Mouse (Mus musculus): ENCODE data around the gene Zfp956.
"Not testable (repeated sequence)": the region's sequence is repeated elsewhere in the genome, so short reads cannot be mapped to it uniquely, and the experiment has no call there.

The Zfp956 gene

GRCm38 (mm10) chr6:47953191-47953726 lies at the start of gene Zfp956:
TSS of gene Zfp956 (plus strand) at chr6:47953390.
- DNase-seq = peak; percentile 97

- no peak for DNase-seq
These were observed 49.6 kb upstream of the Zfp956 start for GRCm38 (mm10) chr6:47903587-47903986.

GRCm38 (mm10) chr6:47904361-47904760 lies 48.8 kb upstream of the Zfp956 start:
- no peak for DNase-seq

DNA sequence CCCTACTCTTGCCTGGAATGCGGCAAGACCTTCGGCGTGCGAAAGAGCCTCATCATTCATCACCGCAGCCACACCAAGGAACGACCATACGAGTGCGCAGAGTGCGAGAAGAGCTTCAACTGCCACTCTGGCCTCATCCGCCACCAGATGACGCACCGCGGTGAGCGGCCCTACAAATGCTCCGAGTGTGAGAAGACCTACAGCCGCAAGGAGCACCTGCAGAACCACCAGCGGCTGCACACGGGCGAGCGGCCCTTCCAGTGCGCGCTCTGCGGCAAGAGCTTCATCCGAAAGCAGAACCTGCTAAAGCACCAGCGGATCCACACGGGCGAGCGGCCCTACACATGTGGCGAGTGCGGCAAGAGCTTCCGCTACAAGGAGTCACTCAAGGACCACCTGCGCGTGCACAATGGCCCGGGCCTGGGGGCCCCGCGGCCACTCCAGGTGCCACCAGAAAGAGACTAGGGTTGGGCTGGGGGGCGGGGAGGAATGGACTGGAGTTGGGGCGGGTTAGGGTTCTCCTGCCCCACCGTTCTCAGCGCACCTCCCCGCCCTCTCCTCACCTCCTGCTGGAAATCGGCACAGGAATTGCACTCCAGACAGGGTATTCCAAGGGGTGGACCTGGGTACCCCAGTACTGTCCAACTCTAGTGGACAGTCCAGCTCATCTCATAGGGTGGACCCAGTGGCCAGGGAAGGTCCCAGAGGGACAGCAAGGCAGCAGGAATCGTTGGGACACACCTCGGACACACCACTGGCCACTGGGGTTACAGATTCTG lies 48.1 kb upstream of the Zfp956 start:
- no peak for DNase-seq

GRCm38 (mm10) chr6:47906326-47906725 lies 46.9 kb upstream of the Zfp956 start:
- no peak for DNase-seq

- DNase-seq = no peak
These were observed 44.2 kb upstream of the Zfp956 start for GRCm38 (mm10) chr6:47909007-47909406.

DNA sequence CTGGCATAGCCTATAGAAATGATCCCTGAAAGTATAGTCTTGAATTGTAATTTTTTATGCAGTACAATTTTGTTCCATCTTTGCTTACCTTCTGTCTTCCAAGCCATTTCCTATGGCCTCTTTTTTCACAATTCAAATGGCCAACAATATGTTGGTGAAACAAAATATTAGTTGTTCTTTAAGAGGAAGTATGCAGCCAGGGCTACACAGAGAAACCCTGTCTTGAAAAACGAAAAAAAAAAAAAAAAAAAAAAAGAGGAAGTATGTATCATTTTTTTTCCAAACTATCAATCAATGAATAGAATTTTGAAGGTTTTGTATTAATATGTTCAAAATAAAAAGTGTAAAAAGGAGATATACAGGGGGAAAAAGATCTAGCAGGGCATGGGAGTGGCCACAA lies 41.5 kb upstream of the Zfp956 start:
- DNase-seq = no peak

DNA sequence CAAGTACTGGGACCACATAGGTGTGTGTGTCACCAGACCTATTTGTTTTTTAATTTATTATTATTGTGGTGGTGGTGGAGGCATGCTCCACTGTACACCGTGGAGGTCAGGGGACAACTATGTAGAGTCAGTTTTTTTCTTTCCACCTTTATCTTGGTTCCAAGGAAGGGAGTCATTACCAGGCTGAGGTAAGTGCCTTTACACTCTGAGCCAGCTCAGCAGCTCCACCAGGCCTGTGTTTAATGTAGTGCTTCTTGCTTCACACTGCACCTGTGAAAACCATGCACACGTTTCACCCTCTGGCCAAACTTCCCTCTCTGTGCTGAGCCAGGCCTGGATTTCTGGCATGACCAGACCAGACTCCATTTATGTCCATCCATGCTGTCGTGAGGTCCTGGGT lies 40.2 kb upstream of the Zfp956 start:
- no peak for DNase-seq

DNA sequence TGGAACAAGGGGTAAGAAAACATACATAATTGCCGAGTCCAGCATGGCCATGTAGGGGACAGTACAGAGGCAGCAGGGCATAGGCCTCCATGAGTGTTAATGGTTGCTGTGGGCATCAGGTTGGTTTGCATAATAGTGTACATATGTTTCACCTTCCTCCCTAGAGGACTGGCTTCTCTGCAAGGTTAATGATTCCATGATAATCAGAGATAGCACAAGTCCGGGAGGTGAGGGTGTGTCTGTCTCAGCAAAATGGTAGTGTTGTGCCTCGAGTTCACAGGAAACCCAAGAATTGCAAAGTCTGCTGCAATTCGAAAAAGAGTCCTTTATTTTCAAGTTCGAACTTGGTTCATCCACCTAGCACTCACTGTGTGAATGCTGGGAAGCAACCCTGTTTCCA lies 36.1 kb upstream of the Zfp956 start:
- DNase-seq = no peak

DNA sequence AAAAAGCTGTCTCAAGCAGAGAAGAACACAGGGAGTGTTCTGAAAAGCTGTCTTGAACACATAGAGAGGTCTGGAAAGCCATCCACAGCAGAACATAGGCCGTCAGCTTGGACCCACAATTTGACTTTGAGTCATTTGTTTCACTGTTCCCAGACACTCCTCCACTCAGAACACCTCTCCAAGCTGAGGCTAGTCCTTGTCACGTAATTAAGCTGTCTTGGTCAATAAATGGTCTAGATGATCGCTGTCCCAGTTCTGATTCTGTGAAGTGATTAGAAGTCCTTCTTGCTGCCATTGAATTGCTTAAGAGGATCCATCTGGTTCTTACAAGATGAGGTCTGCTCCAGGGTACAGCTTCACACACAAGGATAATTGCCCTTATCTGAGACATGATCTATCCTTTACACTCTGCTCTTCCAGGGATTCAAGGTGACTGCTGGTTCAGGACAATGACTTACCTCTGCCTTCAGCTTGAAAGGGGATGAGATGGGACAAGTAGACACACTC lies 34.4 kb upstream of the Zfp956 start:
- DNase-seq = no peak

DNA sequence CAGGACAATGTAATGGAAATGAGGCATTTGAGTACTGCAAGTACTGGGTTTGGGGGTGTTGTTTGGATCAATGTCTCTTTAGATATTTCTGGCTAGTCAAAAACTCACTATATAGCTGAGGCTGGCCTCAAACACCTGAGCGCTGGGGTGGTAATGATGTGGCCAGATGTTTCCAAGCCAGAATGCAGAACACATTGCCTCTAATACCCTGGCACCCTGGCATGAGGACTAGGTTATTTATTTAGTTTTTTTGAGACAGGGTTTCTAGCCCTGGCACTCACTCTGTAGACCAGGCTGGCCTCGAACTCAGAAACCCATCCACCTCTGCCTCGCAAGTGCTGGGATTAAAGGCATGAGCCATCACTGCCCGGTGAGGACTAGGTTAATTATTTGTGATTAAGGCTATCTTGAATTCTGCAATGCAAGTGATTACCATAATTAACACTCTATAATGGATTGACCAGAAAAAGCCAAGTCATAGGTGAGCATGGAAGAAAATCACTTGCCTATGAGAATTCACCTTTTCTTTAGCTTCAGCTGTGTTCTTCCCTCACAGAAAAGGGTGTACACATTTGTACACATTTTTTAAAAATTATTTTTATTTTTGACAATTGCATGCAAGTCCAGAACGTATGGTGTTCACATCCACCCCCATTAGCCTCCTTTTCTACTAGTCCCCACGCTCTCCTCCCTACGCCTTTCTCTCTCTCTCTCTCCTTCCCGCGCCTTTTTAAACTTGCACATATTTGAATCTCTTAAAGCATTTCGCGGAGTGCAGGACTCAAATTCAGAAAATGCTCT lies 33.3 kb upstream of the Zfp956 start:
- no peak for DNase-seq

GRCm38 (mm10) chr6:47920447-47921340 lies 32.5 kb upstream of the Zfp956 start, which contains the start of gene Zfp212:
TSS of gene Zfp212 (plus strand) at chr6:47920476.
- DNase-seq = peak; percentile 90

- DNase-seq = no peak
These were observed 10.7 kb upstream of the Zfp956 start for GRCm38 (mm10) chr6:47942461-47942860.

DNA sequence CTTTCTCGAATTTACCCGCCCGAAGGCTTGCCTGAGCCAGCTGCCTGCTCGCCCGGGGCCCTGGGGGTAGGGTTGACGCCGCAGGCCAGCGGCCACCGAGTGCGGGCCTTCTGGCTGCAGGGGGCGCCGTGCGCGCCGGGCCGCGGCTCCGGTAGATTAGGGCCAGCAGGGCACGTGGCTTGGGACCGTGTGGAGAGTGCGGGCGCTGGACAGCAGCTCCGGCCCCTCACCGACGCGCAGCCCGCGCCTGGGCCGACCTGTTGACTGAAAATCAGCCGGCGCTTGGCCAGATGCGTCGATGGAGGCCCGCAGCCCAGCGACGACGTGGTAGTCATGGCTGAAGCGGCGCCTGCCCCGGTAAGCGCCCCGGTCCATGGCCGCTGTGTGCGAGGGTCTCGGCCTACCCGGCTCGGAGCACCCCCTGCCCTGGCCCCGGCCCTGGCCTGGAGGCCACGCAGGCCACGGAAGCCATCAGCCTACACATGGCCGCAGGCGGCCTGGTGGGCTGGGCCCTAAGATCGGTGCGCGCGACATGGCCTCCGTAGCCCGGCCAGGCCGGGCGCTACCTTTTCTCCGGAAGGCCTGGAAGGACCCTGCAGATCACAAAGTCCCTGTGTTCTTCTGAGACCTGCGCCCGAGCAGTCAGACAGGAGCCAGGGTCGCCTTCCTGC lies 10.0 kb upstream of the Zfp956 start:
- DNase-seq = peak; percentile 80

GRCm38 (mm10) chr6:47943721-47944120 lies 9.5 kb upstream of the Zfp956 start:
- DNase-seq = no peak

DNA sequence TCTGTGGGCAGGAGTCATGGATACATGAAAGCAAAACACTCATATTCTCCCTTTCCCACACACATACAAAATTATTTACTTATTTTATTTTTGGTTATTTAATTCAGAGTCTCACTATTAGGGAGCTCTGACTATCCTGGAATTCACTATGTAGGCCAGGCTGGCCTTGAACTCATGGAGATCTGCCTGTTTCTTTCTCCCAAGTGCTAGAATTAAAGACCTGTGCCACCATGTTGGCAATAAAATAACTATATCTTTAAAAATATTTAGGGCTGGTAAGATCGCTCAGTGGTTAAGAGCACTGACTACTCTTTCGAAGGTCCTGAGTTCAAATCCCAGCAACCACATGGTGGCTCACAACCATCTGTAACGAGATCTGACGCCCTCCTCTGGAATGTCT lies 5.8 kb upstream of the Zfp956 start:
- DNase-seq = no peak

DNA sequence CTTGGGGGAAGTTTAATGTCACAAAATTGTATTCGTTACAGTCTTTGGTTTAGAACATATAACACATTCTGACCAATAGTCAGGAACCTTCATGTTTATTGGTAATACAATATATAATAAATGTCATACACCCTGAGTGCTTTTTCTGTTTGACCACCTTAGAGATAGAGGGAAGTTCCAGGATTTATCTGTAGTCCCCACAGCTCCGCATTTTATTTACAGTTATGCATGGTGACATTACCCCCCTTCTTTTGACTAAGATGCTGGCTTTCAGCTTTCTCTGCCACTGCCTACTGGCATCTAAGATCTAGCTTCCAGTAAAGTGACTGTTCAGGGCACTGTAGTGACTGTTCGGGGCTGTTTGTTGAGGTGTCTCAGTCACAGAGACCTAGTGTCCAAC lies 1.2 kb downstream of the Zfp956 start:
- no peak for DNase-seq

GRCm38 (mm10) chr6:47957816-47958215 lies 4.6 kb downstream of the Zfp956 start:
- no peak for DNase-seq

DNA sequence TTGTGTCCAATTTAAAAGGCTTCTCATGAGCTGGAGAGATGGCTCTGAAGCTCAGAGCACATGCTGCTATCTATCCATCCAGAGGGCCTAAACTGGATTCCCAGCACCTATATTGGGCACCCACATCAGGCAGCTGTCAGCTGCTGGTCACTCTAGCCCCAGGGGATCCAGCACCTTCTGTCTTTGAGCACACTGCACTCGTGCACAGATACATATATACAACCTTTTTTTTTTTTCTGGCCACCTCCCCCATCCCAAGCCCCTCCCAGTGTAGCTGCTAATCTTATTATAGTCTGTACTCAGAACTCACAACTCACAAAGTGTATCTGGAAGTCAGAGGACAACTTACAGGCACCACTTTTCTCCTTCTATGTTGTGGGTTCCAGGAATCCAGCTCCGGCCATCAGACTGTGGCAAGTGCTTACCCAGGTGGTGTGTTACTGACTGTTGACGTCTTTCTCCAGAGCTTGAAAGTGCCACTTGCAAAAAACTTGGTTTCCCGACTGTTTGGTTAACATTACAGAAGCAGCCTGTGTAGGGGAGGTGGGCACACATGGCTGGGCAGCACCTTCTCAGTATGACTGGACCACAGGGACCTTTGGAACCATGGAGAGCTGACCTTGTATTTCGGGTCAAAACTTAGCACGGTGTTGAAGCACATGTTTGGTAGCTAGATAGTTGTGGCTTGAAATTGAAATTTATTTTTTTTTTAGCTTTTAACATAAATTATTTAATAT lies 7.7 kb downstream of the Zfp956 start:
- DNase-seq = no peak

- DNase-seq = no peak
These were observed 9.9 kb downstream of the Zfp956 start for GRCm38 (mm10) chr6:47963051-47963450.

DNA sequence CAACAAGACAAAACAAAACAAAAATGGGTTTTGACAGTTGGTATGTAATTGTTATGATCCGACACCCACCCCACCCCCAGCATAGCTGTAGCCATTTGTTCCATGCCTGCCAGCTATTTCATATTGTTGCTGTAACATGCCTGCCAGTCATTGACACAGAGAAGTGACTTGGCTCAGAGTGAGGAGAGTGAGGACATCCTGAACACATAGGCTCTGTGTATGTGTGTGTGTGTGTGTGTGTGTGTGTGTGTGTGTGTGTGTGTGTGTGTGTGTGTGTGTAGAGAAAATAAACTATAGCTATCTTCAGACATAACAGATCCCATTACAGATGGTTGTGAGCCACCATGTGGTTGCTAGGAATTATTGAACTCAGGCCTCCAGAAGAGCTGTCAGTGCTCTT lies 15.0 kb downstream of the Zfp956 start:
- not testable (repeated sequence) for DNase-seq
